Mouse (Mus musculus): ENCODE measurements at regions not wholly inside any gene's neighbourhood (a gene's known extent, or its start where the extent isn't known, plus 50 kb on each side); places are given as distances from the start of the nearest gene placed in this dataset.

- 19% methylated on average over 4 of the region's 4 CpGs for WGBS
- no peaks in the 10 kb centered on the region for H3K27me3 ChIP-seq (replicated peaks)
- 0 out of 2 replicates have a peak overlapping the region, but pooled peaks have one; percentile 5 for H3K4me2 ChIP-seq (replicated peaks)
- no peak overlapping the region for H3K4me3 ChIP-seq
- no peak overlapping the region for H3K9ac ChIP-seq
- H3K9me3 ChIP-seq, result no peaks in the 10 kb centered on the region
- ATAC-seq (ENCODE audit: low FRiP score, low read depth), result peak; percentile 84
- no peaks in the 10 kb centered on the region for H3K36me3 ChIP-seq
- H3K4me1 ChIP-seq, result peaks cover 22% of the 10 kb centered on the region
- H3K27ac ChIP-seq, result no peak overlapping the region
Observed at GRCm38 (mm10) chr9:61530263-61531045, 158.3 kb downstream of the Tle3 start.

GRCm38 (mm10) chr9:61528286-61528865 is 156.2 kb downstream of the Tle3 start:
- no peak overlapping the region for H3K27ac ChIP-seq
- no peak overlapping the region for H3K4me3 ChIP-seq
- peaks cover 22% of the 10 kb centered on the region for H3K4me1 ChIP-seq
- H3K4me2 ChIP-seq (replicated peaks), result no peak overlapping the region
- H3K9me3 ChIP-seq, result no peaks in the 10 kb centered on the region
- WGBS, result 48% methylated on average over 12 of the region's 12 CpGs
- H3K27me3 ChIP-seq (replicated peaks), result no peaks in the 10 kb centered on the region
- ATAC-seq (ENCODE audit: low FRiP score, low read depth), result no peak
- no peaks in the 10 kb centered on the region for H3K36me3 ChIP-seq
- H3K9ac ChIP-seq, result no peak overlapping the region

- Histone ChIP-seq H3K27ac (no peak overlapping the region), H3K9ac (no peak overlapping the region), H3K36me3 (no peaks in the 10 kb centered on the region), H3K4me2 (replicated peaks) (no peak overlapping the region), H3K4me3 (no peak overlapping the region), H3K4me1 (peaks cover 22% of the 10 kb centered on the region), H3K27me3 (replicated peaks) (no peaks in the 10 kb centered on the region), H3K9me3 (peaks cover 5% of the 10 kb centered on the region; the same call in 1 of the 2 replicates)
- no peak for ATAC-seq (ENCODE audit: low FRiP score, low read depth)
- 85% methylated on average over 5 of the region's 5 CpGs for WGBS
Observed at GRCm38 (mm10) chr9:61527491-61528056, 155.4 kb downstream of the Tle3 start.

- peaks cover 13% of the 10 kb centered on the region; the same call in 1 of the 2 replicates for H3K9me3 ChIP-seq
- no peak for ATAC-seq (ENCODE audit: low FRiP score, low read depth)
- H3K36me3 ChIP-seq, result no peaks in the 10 kb centered on the region
- H3K4me3 ChIP-seq, result no peak overlapping the region
- no peak overlapping the region for H3K4me2 ChIP-seq (replicated peaks)
- no peaks in the 10 kb centered on the region for H3K4me1 ChIP-seq
- H3K9ac ChIP-seq, result no peak overlapping the region
- 0 out of 2 replicates have a peak, but pooled peaks cover 4% of the 10 kb centered on the region for H3K27me3 ChIP-seq (replicated peaks)
- H3K27ac ChIP-seq, result no peak overlapping the region
- WGBS, result 89% methylated on average over 5 of the region's 5 CpGs
Observed at GRCm38 (mm10) chr9:61520136-61520535, 148.0 kb downstream of the Tle3 start.

GRCm38 (mm10) chr9:61517906-61518305 is 145.7 kb downstream of the Tle3 start:
- no peak overlapping the region for H3K27ac ChIP-seq
- ATAC-seq (ENCODE audit: low FRiP score, low read depth), result no peak
- H3K36me3 ChIP-seq, result no peaks in the 10 kb centered on the region
- H3K9ac ChIP-seq, result no peak overlapping the region
- whole genome bisulfite sequencing, result 92% methylated on average over 7 of the region's 7 CpGs
- no peak overlapping the region for H3K4me2 ChIP-seq (replicated peaks)
- H3K4me3 ChIP-seq, result no peak overlapping the region
- 0 out of 2 replicates have a peak, but pooled peaks cover 4% of the 10 kb centered on the region for H3K27me3 ChIP-seq (replicated peaks)
- no peaks in the 10 kb centered on the region for H3K4me1 ChIP-seq
- peaks cover 11% of the 10 kb centered on the region; the same call in 1 of the 2 replicates for H3K9me3 ChIP-seq

- no peak overlapping the region for H3K27ac ChIP-seq
- H3K9ac ChIP-seq, result no peak overlapping the region
- H3K36me3 ChIP-seq, result no peaks in the 10 kb centered on the region
- no peak overlapping the region for H3K4me3 ChIP-seq
- H3K9me3 ChIP-seq, result no peaks in the 10 kb centered on the region
- ATAC-seq (ENCODE audit: low FRiP score, low read depth), result no peak
- no peak overlapping the region for H3K4me2 ChIP-seq (replicated peaks)
- H3K27me3 ChIP-seq (replicated peaks), result peaks cover 16% of the 10 kb centered on the region
- H3K4me1 ChIP-seq, result peaks cover 25% of the 10 kb centered on the region
Observed at GRCm38 (mm10) chr9:61511436-61511835, 139.3 kb downstream of the Tle3 start.

- Histone ChIP-seq H3K27ac (no peak overlapping the region), H3K27me3 (replicated peaks) (peaks cover 15% of the 10 kb centered on the region), H3K4me3 (no peak overlapping the region), H3K9me3 (no peaks in the 10 kb centered on the region), H3K9ac (no peak overlapping the region), H3K4me1 (peaks cover 25% of the 10 kb centered on the region), H3K36me3 (no peaks in the 10 kb centered on the region), H3K4me2 (replicated peaks) (peak overlapping the region; percentile 49)
- 10% methylated on average over 14 of the region's 14 CpGs for WGBS
- peak; percentile 86 for ATAC-seq (ENCODE audit: low FRiP score, low read depth)
Observed at GRCm38 (mm10) chr9:61510217-61510893, 138.2 kb downstream of the Tle3 start.

GRCm38 (mm10) chr9:61509591-61510191 is 137.5 kb downstream of the Tle3 start:
- WGBS, result 6% methylated on average over 26 of the region's 26 CpGs
- H3K9ac ChIP-seq, result no peak overlapping the region
- H3K27ac ChIP-seq, result no peak overlapping the region

GRCm38 (mm10) chr9:61509091-61509490 is 136.9 kb downstream of the Tle3 start:
- WGBS, result 70% methylated on average over 5 of the region's 5 CpGs
- H3K9me3 ChIP-seq, result no peaks in the 10 kb centered on the region
- H3K4me2 ChIP-seq (replicated peaks), result peak overlapping the region; percentile 49; the same call in 1 of the 2 replicates
- H3K9ac ChIP-seq, result no peak overlapping the region
- no peak overlapping the region for H3K4me3 ChIP-seq
- H3K36me3 ChIP-seq, result no peaks in the 10 kb centered on the region
- ATAC-seq (ENCODE audit: low FRiP score, low read depth), result no peak
- H3K27ac ChIP-seq, result no peak overlapping the region
- H3K4me1 ChIP-seq, result peaks cover 25% of the 10 kb centered on the region
- H3K27me3 ChIP-seq (replicated peaks), result peaks cover 22% of the 10 kb centered on the region

More at GRCm38 (mm10) chr9:61509591-61510191, 137.5 kb downstream of the Tle3 start:
- peak; percentile 75 for ATAC-seq (ENCODE audit: low FRiP score, low read depth)
- Histone ChIP-seq H3K9me3 (no peaks in the 10 kb centered on the region), H3K4me3 (no peak overlapping the region), H3K4me1 (peaks cover 25% of the 10 kb centered on the region), H3K36me3 (no peaks in the 10 kb centered on the region), H3K4me2 (replicated peaks) (peak overlapping the region; percentile 49), H3K27me3 (replicated peaks) (peaks cover 18% of the 10 kb centered on the region)

- H3K4me1 ChIP-seq, result no peaks in the 10 kb centered on the region
- H3K9me3 ChIP-seq, result 0 out of 2 replicates have a peak, but pooled peaks cover 8% of the 10 kb centered on the region
- 86% methylated on average over 9 of the region's 9 CpGs for WGBS
- peaks cover 11% of the 10 kb centered on the region for H3K27me3 ChIP-seq (replicated peaks)
- no peak overlapping the region for H3K9ac ChIP-seq
- no peak for ATAC-seq (ENCODE audit: low FRiP score, low read depth)
- H3K36me3 ChIP-seq, result no peaks in the 10 kb centered on the region
- no peak overlapping the region for H3K27ac ChIP-seq
- no peak overlapping the region for H3K4me2 ChIP-seq (replicated peaks)
- H3K4me3 ChIP-seq, result no peak overlapping the region
Observed at GRCm38 (mm10) chr9:61500851-61501250, 128.7 kb downstream of the Tle3 start.

GRCm38 (mm10) chr9:61492896-61493295 is 120.7 kb downstream of the Tle3 start:
- Histone ChIP-seq H3K9me3 (no peaks in the 10 kb centered on the region), H3K4me1 (no peaks in the 10 kb centered on the region), H3K27me3 (replicated peaks) (peaks cover 12% of the 10 kb centered on the region), H3K36me3 (no peaks in the 10 kb centered on the region), H3K27ac (no peak overlapping the region), H3K4me3 (no peak overlapping the region), H3K4me2 (replicated peaks) (no peak overlapping the region), H3K9ac (no peak overlapping the region)
- ATAC-seq (ENCODE audit: low FRiP score, low read depth), result no peak
- WGBS, result 87% methylated on average over 8 of the region's 8 CpGs
